In the genomic region with DNA sequence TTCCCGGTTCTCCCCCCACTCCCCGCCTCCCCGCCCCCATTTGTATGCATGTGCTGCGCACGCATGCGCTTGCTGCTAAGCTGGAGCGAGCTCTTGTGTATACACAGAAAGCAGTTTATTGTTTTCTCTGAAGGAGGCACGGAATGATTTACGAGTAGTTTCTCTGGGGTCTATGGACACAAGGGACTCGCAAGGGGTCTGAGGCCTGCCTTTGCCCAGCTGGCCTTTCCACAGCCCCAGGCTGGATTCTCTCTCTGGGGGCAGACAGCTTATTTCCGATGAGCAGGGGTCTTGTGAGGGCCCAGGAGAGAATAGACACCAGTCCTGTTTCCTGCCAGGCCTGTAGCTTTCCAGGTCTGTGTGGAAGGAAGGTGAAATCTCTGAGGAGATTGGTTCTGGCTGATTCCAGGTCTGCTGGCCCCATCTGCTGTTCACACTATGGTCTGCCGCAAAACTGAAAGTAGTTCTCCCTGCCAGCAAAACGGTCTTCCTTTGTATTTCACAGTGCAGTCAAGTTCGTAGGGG, we compare ENCODE assay signal across 8 mouse cellular contexts.
A peak's percentile ranks its signal among the peaks of the same experiment; 100 is the strongest.
DNase-seq lines count a peak whose midpoint lies in the region; ATAC-seq and TF ChIP-seq lines count a peak whose summit lies in the region.

No protein-coding gene starts in this region.

- DNase-seq in A20 (ENCODE audit: low read depth, low spot score) (peak; percentile 42), Patski (ENCODE audit: low read depth, low spot score) (no peak)
- peak; percentile 75 for DNase-seq in heart, postnatal 0 days (ENCODE audit: low spot score)
- peak; percentile 75 for DNase-seq in kidney, postnatal 10 days
- peak; percentile 30 to 48 for DNase-seq in lung, adult 18-20 months
- peak; percentile 68 for DNase-seq in thymus, postnatal 4 days

- ATAC-seq in Patski = peak; percentile 51
- ATAC-seq in heart, postnatal 0 days (ENCODE audit: insufficient read depth, low read depth) = peak; percentile 84
- peak; percentile 92 for ATAC-seq in neural tube, embryonic 15.5 days (ENCODE audit: low FRiP score)

- H3K27ac ChIP-seq in embryonic fibroblast, embryonic 13.5 days (ENCODE audit: insufficient read depth, low read length) = no peak overlapping the region
- no peak overlapping the region for H3K27ac ChIP-seq in heart, postnatal 0 days (ENCODE audit: low read depth)
- H3K27ac ChIP-seq in neural tube, embryonic 15.5 days (replicated peaks) = peak overlapping the region; percentile 76

- CTCF ChIA-PET in Patski (lab: Charles Lee) = interaction anchor here (1.0 to 1.6 kb wide), 2 partner anchors 98 to 110 kb away, joined by 4 to 11 read pairs; no protein-coding TSS in a partner anchor

- no peak overlapping the region for H3K9ac ChIP-seq in heart, postnatal 0 days (replicated peaks; ENCODE audit: low read depth, low read length)
- 0 out of 2 replicates have a peak overlapping the region, but pooled peaks have one; percentile 44 for H3K9ac ChIP-seq in neural tube, embryonic 15.5 days (replicated peaks)

- WGBS in heart, postnatal 0 days = 74% methylated on average over 14 of the region's 14 CpGs
- 8% methylated on average over 14 of the region's 14 CpGs for WGBS in neural tube, embryonic 15.5 days

- no peak for TF ChIP-seq EP300 in heart, postnatal 0 days (IDR thresholded peaks at IDR 0.05; ENCODE audit: low read depth)

- no peak for TF ChIP-seq POLR2A in embryonic fibroblast, embryonic 13.5 days (IDR thresholded peaks at IDR 0.05; ENCODE audit: low read depth, low read length)

- H3K4me2 ChIP-seq in heart, postnatal 0 days (ENCODE audit: low read depth, low read length) = peak overlapping the region; percentile 3; the same call in 1 of the 2 replicates
- H3K4me2 ChIP-seq in neural tube, embryonic 15.5 days = peak overlapping the region; percentile 57

- peaks cover 6% of the 10 kb centered on the region for H3K27me3 ChIP-seq in Patski
- H3K27me3 ChIP-seq in heart, postnatal 0 days (ENCODE audit: control insufficient read depth, insufficient read depth, low read length) = no peaks in the 10 kb centered on the region
- H3K27me3 ChIP-seq in neural tube, embryonic 15.5 days (replicated peaks) = no peaks in the 10 kb centered on the region

- no peaks in the 10 kb centered on the region for H3K9me3 ChIP-seq in heart, postnatal 0 days (replicated peaks; ENCODE audit: control insufficient read depth, low read length)
- H3K9me3 ChIP-seq in neural tube, embryonic 15.5 days (replicated peaks) = no peaks in the 10 kb centered on the region

- H3K4me3 ChIP-seq in embryonic fibroblast, embryonic 13.5 days (ENCODE audit: insufficient read depth, low read length) = no peak overlapping the region
- no peak overlapping the region for H3K4me3 ChIP-seq in heart, postnatal 0 days (ENCODE audit: low read depth, low read length)
- peak overlapping the region; percentile 25 for H3K4me3 ChIP-seq in neural tube, embryonic 15.5 days (replicated peaks)

- peak; percentile 43 for TF ChIP-seq CTCF in Patski (IDR thresholded peaks at IDR 0.05)
- peak; percentile 36; the same call in 1 of the 2 replicates for TF ChIP-seq CTCF in embryonic fibroblast, embryonic 13.5 days (IDR thresholded peaks at IDR 0.05; ENCODE audit: borderline replicate concordance, insufficient read depth, low read length)
- TF ChIP-seq CTCF in heart, postnatal 0 days (IDR thresholded peaks at IDR 0.05; ENCODE audit: low read depth) = peak; percentile 64

- POLR2A ChIA-PET in Patski (lab: Charles Lee) = no interaction called here

- no peaks in the 10 kb centered on the region for H3K36me3 ChIP-seq in heart, postnatal 0 days (replicated peaks; ENCODE audit: control insufficient read depth, insufficient read depth, low read length)
- no peaks in the 10 kb centered on the region for H3K36me3 ChIP-seq in neural tube, embryonic 15.5 days

- H3K4me1 ChIP-seq in embryonic fibroblast, embryonic 13.5 days (ENCODE audit: control insufficient read depth, insufficient read depth, low read length) = no peaks in the 10 kb centered on the region
- no peaks in the 10 kb centered on the region for H3K4me1 ChIP-seq in heart, postnatal 0 days (ENCODE audit: control insufficient read depth, insufficient read depth)
- H3K4me1 ChIP-seq in neural tube, embryonic 15.5 days = peaks cover 9% of the 10 kb centered on the region

- in situ Hi-C loops in Patski (cut with MboI; ENCODE audit: low pct_unique_long_range_greater_than_20kb) = no loop called here
